Mouse (Mus musculus): ENCODE results near the gene 4930523C07Rik. TPM values are rescaled to one million over a fixed set of nuclear protein-coding genes. Genes with fewer than 3 reads are reported as not detected.
A peak's percentile ranks its signal among the peaks of the same experiment; 100 is the strongest.

Gene 4930523C07Rik
- 7.8 and 10.4 TPM in 2 replicates for polyA plus RNA-seq (2011; ENCODE audit: insufficient read length, low read depth, missing spikeins)

DNA sequence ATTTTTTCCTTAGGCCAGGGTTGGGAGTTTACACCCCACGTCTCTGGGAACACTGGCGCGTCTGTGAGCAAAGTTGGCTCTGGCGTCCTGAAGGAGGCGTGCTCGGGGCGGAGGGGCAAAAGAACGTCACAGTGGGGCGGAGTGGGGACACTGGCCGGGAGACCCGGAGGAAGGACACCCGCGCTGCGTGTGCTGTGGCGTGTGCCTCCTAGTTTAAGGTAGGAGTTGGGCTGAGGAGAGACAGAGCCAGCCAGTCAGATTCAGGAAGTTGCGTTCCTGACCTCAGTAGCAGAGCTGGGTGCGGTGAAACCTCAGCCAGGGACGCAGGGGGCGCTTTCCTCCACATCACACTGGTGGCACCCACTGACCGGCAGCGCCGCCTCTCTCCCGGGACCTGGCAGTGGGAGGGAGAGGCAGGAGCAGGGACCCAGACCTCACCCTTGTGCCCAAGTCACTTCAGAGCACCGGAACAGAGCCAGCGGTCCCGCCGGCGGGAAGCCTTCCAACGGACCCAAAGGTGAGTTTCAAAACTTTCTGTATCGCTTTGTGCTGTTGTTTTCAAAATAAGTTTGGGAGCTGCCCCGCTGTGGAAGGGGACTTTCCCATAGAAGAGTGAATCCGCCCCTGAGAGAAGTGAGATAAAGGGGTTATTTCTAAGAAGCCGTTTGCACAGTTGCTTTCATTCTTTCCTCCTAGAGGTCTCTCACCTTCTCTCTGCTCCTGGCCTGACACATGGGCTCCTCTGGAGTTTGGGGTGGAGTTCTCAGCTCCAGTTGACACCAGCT lies at the start of gene 4930523C07Rik:
4930523C07Rik (plus strand) TSS at position 146 of the 785 bp plus-strand sequence.
- Histone ChIP-seq H3K4me1 (ENCODE audit: control insufficient read depth, insufficient read depth, low read length) (no peaks in the 10 kb centered on the region), H3K4me3 (ENCODE audit: insufficient read depth, low read length) (peak within 1 kb of the TSS; percentile 47), H3K27ac (ENCODE audit: insufficient read depth, low read length) (no peak within 1 kb of the TSS)
- TF ChIP-seq CTCF (IDR thresholded peaks at IDR 0.05; ENCODE audit: borderline replicate concordance, insufficient read depth, low read length): peak; percentile 62; the same call in 1 of the 2 replicates
- TF ChIP-seq POLR2A (IDR thresholded peaks at IDR 0.05; ENCODE audit: low read depth, low read length): peak; percentile 76

DNA sequence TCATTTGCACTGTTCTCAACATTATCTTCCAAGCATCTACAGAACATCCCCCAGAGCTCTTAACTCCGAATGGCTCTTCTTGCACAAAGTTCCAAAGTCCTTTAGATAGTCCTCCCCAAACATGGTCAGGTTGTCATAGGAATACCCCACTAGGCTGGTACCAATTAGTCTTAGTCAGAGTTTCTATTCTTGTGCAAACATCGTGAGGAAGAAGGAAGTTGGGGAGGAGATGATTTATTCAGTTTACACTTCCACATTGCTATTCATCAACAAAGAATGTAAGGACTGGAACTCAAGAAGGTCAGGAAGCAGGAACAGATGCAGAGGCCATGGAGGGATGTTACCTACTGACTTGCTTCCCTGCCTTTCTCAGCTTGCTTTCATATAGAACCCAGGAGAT lies 46.9 kb upstream of the 4930523C07Rik start:
- TF ChIP-seq POLR2A (IDR thresholded peaks at IDR 0.05; ENCODE audit: low read depth, low read length): no peak
- TF ChIP-seq CTCF (IDR thresholded peaks at IDR 0.05; ENCODE audit: borderline replicate concordance, insufficient read depth, low read length): no peak
- H3K4me3 ChIP-seq (ENCODE audit: insufficient read depth, low read length): no peak overlapping the region
- no peaks in the 10 kb centered on the region; the same call in 1 of the 2 replicates for H3K4me1 ChIP-seq (ENCODE audit: control insufficient read depth, insufficient read depth, low read length)
- H3K27ac ChIP-seq (ENCODE audit: insufficient read depth, low read length): no peak overlapping the region

DNA sequence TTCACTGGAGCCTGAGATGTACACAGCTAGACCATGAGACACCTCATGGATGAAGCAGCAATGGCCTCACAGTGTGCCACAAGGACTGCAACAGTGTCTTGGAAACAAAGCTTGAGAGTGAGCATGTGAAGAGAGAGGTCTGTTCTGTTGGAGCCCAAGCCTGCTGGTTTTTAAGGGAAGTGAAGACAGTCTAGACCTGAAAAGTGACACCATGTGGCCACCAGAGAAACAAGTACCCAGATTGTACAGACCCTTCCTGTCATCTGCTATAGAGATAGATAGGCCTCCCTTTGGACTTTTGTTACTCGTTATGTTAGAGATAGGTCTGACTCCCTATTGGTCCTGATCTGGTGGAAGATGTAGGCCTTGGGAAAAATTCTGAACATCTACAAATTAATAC lies 45.8 kb upstream of the 4930523C07Rik start:
- no peak for TF ChIP-seq CTCF (IDR thresholded peaks at IDR 0.05; ENCODE audit: borderline replicate concordance, insufficient read depth, low read length)
- TF ChIP-seq POLR2A (IDR thresholded peaks at IDR 0.05; ENCODE audit: low read depth, low read length): no peak
- Histone ChIP-seq H3K27ac (ENCODE audit: insufficient read depth, low read length) (no peak overlapping the region), H3K4me1 (ENCODE audit: control insufficient read depth, insufficient read depth, low read length) (no peaks in the 10 kb centered on the region; the same call in 1 of the 2 replicates), H3K4me3 (ENCODE audit: insufficient read depth, low read length) (no peak overlapping the region)

DNA sequence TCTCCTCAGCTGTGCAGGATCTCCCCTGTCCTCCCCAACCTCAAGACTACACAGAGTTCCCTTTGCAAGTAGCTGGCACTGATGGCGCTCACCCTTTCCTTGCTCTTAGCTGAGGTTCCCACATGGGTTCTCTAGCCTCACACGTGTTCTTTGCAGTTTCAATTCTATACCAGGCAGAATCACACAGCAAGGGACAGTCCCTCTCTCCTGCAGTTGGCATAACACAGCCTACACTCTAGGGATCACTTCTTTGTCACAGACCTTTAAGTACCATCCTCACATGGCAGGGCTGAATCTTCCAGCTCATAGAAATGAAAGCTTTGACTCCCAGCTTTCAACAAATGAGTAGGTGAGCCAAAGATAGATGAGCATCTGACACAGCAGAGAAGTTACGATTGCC lies 45.0 kb upstream of the 4930523C07Rik start:
- TF ChIP-seq CTCF (IDR thresholded peaks at IDR 0.05; ENCODE audit: borderline replicate concordance, insufficient read depth, low read length) (no peak), POLR2A (IDR thresholded peaks at IDR 0.05; ENCODE audit: low read depth, low read length) (no peak)
- H3K27ac ChIP-seq (ENCODE audit: insufficient read depth, low read length): no peak overlapping the region
- H3K4me3 ChIP-seq (ENCODE audit: insufficient read depth, low read length): no peak overlapping the region
- no peaks in the 10 kb centered on the region; the same call in 1 of the 2 replicates for H3K4me1 ChIP-seq (ENCODE audit: control insufficient read depth, insufficient read depth, low read length)

DNA sequence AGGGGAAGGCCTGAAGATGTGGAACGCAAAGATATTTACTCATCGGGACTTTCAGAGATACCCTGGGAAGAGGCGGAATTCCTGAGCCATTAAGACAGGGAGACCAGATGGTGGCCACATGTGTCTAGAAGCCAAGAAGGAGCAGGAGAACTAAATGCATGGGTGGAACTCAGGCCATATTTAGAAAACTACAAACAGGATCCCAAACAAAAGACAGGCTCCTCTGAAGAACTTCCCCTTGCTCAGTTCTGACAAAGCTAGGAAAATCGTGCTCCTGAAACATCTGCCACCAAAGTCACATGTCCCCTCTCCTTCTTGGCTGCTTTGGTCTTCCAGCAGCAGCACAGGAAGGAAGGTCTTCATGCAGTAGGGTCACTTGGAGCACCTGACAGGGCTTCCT lies 38.9 kb upstream of the 4930523C07Rik start:
- Histone ChIP-seq H3K27ac (ENCODE audit: insufficient read depth, low read length) (no peak overlapping the region), H3K4me3 (ENCODE audit: insufficient read depth, low read length) (no peak overlapping the region), H3K4me1 (ENCODE audit: control insufficient read depth, insufficient read depth, low read length) (peaks cover 6% of the 10 kb centered on the region)
- TF ChIP-seq CTCF (IDR thresholded peaks at IDR 0.05; ENCODE audit: borderline replicate concordance, insufficient read depth, low read length): no peak

DNA sequence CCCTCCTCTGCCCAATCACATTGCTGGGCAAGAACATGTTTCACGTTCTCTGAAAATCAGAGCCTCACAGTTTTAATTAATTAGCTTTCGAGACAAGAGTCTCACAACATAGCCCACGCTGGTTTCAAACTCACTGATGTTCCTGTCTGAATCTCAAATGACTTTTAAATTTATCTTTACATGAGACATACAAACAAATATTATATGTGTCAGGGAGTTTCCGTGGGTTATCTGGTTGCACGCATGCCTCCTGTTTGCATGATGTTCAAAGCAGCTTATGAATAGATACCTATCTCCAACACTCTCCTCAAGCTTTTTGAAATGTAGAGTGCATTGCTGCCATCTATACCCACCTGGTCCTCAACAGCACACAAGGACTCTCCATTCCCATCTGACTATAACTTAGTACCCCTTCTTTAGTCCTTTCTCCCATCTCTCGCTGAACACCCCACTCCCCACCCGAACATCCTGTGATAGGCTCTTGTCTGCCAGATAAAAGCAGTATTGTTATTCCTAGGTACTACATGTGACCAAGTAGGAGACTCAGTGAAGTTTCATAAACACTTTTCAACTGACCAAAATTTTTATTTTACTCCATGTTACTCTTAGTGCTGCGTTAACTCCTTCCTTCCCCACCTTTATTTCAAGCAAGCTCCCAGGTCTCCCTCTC lies 37.1 kb upstream of the 4930523C07Rik start:
- no peak overlapping the region for H3K27ac ChIP-seq (ENCODE audit: insufficient read depth, low read length)
- TF ChIP-seq CTCF (IDR thresholded peaks at IDR 0.05; ENCODE audit: borderline replicate concordance, insufficient read depth, low read length): no peak
- no peak for TF ChIP-seq POLR2A (IDR thresholded peaks at IDR 0.05; ENCODE audit: low read depth, low read length)
- H3K4me1 ChIP-seq (ENCODE audit: control insufficient read depth, insufficient read depth, low read length): peaks cover 6% of the 10 kb centered on the region
- H3K4me3 ChIP-seq (ENCODE audit: insufficient read depth, low read length): no peak overlapping the region

DNA sequence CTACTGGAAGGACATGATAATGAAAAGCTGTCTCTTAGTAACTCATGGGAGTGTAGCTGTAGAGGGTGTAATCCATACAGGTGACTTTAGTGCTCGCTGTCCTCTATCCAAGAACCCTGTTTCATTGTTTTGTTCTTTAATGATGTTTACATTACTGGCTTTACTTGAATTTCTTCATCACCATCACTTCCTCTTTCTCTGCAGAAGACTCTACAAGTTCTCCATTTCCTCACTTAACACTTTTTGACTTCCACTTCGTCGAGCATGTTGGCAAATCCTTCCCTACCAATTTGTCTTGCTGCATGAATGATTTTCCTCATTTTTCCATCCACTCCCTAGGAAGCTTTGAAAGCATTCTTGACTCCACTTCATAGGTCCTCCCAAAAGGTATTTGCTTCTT lies 31.1 kb upstream of the 4930523C07Rik start:
- TF ChIP-seq POLR2A (IDR thresholded peaks at IDR 0.05; ENCODE audit: low read depth, low read length) (no peak), CTCF (IDR thresholded peaks at IDR 0.05; ENCODE audit: borderline replicate concordance, insufficient read depth, low read length) (no peak)
- Histone ChIP-seq H3K4me1 (ENCODE audit: control insufficient read depth, insufficient read depth, low read length) (no peaks in the 10 kb centered on the region), H3K4me3 (ENCODE audit: insufficient read depth, low read length) (no peak overlapping the region), H3K27ac (ENCODE audit: insufficient read depth, low read length) (no peak overlapping the region)

DNA sequence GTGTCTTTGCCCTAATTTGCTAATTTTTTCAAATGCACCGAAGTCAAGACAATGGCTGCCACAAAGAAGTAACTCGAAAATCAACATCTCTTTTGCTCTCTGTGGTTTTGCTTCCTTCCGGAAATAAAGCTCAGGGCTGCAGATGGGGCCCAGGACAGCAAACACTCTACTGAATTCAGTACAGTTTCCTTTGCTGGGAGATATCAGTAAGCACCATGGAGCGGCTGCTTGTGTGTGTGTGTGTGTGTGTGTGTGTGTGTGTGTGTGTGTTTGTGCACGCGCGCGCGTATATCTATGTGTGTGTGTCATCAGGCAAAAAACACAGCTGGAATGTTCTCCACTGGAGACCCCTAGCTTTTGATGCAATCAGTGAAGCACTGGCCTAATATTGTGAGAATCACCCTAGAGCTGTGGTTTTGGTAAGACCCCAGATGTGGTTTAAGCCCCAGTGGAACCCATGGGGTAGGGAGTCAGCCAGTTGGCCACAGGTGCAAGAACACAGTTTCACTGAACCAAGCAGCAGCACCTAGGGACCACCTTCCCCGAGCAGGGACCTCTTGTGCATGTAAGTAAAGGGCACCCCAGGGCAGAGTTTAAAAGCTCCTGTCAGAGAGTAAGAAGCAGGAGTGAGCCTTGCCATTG lies 19.7 kb upstream of the 4930523C07Rik start:
- H3K4me1 ChIP-seq (ENCODE audit: control insufficient read depth, insufficient read depth, low read length): no peaks in the 10 kb centered on the region
- TF ChIP-seq POLR2A (IDR thresholded peaks at IDR 0.05; ENCODE audit: low read depth, low read length): no peak
- no peak for TF ChIP-seq CTCF (IDR thresholded peaks at IDR 0.05; ENCODE audit: borderline replicate concordance, insufficient read depth, low read length)
- no peak overlapping the region for H3K4me3 ChIP-seq (ENCODE audit: insufficient read depth, low read length)
- H3K27ac ChIP-seq (ENCODE audit: insufficient read depth, low read length): no peak overlapping the region

DNA sequence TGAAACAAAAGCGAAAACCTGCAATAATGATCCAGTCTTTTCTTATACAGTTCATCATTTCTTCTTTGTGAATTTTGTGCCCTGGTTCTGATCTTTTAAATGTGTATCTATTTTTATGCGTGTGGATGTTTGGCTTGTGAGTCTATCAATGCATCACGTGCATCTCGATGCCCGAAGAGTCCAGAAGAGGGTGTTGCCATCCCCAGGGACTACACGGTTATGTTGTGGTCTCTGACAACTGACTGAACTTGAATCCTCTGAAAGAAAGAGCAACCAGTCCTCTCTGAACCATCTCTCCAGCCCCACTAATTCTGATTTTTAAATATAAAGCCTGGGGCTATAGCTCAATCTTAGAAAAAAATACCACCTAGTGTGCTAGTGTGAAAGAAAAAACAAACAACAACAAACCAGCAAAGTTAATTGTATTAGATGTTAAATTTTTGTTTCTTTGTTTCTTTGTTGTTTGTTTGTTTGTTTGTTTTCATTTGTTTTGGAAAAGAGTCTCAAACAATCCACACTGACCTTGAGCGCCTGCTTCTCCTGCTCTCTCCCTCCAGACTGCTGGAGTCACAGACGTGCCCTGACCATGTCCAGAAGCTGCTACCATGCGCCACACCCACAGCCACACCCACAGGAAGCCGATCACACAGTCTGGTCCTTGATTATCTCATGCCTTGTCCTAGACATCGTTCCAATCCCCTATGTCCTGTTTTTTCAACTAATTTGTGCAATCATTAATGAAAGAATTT lies 18.9 kb upstream of the 4930523C07Rik start:
- TF ChIP-seq POLR2A (IDR thresholded peaks at IDR 0.05; ENCODE audit: low read depth, low read length) (no peak), CTCF (IDR thresholded peaks at IDR 0.05; ENCODE audit: borderline replicate concordance, insufficient read depth, low read length) (no peak)
- Histone ChIP-seq H3K4me1 (ENCODE audit: control insufficient read depth, insufficient read depth, low read length) (no peaks in the 10 kb centered on the region), H3K4me3 (ENCODE audit: insufficient read depth, low read length) (no peak overlapping the region), H3K27ac (ENCODE audit: insufficient read depth, low read length) (no peak overlapping the region)

Data from embryonic fibroblast, embryonic 13.5 days (primary cell).